Mouse (Mus musculus) limb, embryonic 13.5 days (tissue): Measurements from ENCODE around the gene Trim62. TPM values are rescaled to one million over a fixed set of nuclear protein-coding genes. Genes with fewer than 3 reads are reported as not detected.
A peak's percentile ranks its signal among the peaks of the same experiment; 100 is the strongest.

ENCODE experiments used
- ATAC-seq: fragments of 200-750 bp; cut with Nextera tagmentation; 2 replicates; pipeline ENCODE4 v1.8.0; 2017; ENCODE audit warnings: low read depth, moderate number of reproducible peaks, moderate TSS enrichment; ENCODE audit not compliant: low FRiP score
- H3K27ac ChIP-seq: fragments of 300-500 bp; sonication (generic); 2 replicates; pipeline ENCODE4 v1.5.1; 2015; ENCODE audit warnings: inconsistent platforms, mild to moderate bottlenecking, moderate library complexity
- H3K27me3 ChIP-seq: fragments of 300-500 bp; sonication (generic); 2 replicates; pipeline ENCODE4 v1.6.1; 2015; ENCODE audit warnings: mild to moderate bottlenecking, inconsistent platforms
- H3K36me3 ChIP-seq: fragments of 300-500 bp; sonication (generic); 2 replicates; pipeline ENCODE4 v1.6.1; 2015; ENCODE audit warnings: inconsistent platforms, mild to moderate bottlenecking, moderate library complexity
- H3K4me1 ChIP-seq: fragments of 300-500 bp; sonication (generic); 2 replicates; pipeline ENCODE4 v1.6.1; 2015; ENCODE audit warnings: inconsistent platforms
- H3K4me2 ChIP-seq: fragments of 300-500 bp; sonication (generic); replicated peaks from 2 replicates; pipeline ENCODE4 v1.6.1; 2015; ENCODE audit warnings: inconsistent platforms, mild to moderate bottlenecking, moderate library complexity
- H3K4me3 ChIP-seq: fragments of 300-500 bp; sonication (generic); 2 replicates; pipeline ENCODE4 v1.5.1; 2015; ENCODE audit warnings: moderate library complexity, mild to moderate bottlenecking, inconsistent platforms
- H3K9ac ChIP-seq: fragments of 300-500 bp; sonication (generic); 2 replicates; pipeline ENCODE4 v1.6.1; 2015; ENCODE audit warnings: mild to moderate bottlenecking, inconsistent platforms
- H3K9me3 ChIP-seq: fragments of 300-500 bp; sonication (generic); 2 replicates; pipeline ENCODE4 v1.6.1; 2016; ENCODE audit warnings: inconsistent platforms
- WGBS: fragments of 180-500 bp; shearing (Covaris S2); methylation state at CpG from one replicate; pipeline ENCODE4 v1.1.7; 2015; 5-methylcytosine and 5-hydroxymethylcytosine counted together
- polyA plus RNA-seq: library from polyadenylated mRNA; unstranded; fragments of >200 nt; fragmentation: Nextera tagmentation; extraction: Ambion mirVana; gene quantifications from 2 replicates; pipeline ENCODE4 v1.2.1, GENCODE M21; 2015

Trim62 gene
- polyA plus RNA-seq, 1 experiment from 2014 or later: 6.7 TPM

GRCm38 (mm10) chr4:128917756-128918155, 34.4 kb downstream of the Trim62 start:
- ATAC-seq: no peak
- no peak overlapping the region for H3K4me2 ChIP-seq
- H3K9ac ChIP-seq: no peak overlapping the region
- H3K27me3 ChIP-seq: no peaks in the 10 kb centered on the region
- no peak overlapping the region for H3K4me3 ChIP-seq
- no peaks in the 10 kb centered on the region for H3K9me3 ChIP-seq
- no peaks in the 10 kb centered on the region for H3K36me3 ChIP-seq
- WGBS: 85% methylated on average over 6 of the region's 6 CpGs
- H3K27ac ChIP-seq: no peak overlapping the region
- peaks cover 8% of the 10 kb centered on the region for H3K4me1 ChIP-seq

GRCm38 (mm10) chr4:128918187-128918586, 34.8 kb downstream of the Trim62 start:
- no peak for ATAC-seq
- Histone ChIP-seq H3K4me2 (no peak overlapping the region), H3K4me3 (no peak overlapping the region), H3K9ac (no peak overlapping the region), H3K27me3 (no peaks in the 10 kb centered on the region), H3K27ac (no peak overlapping the region), H3K9me3 (no peaks in the 10 kb centered on the region), H3K36me3 (no peaks in the 10 kb centered on the region), H3K4me1 (peaks cover 8% of the 10 kb centered on the region)
- whole genome bisulfite sequencing: 55% methylated on average over 3 of the region's 3 CpGs

GRCm38 (mm10) chr4:128919106-128919505, 35.7 kb downstream of the Trim62 start:
- no peak overlapping the region for H3K4me3 ChIP-seq
- ATAC-seq: no peak
- no peak overlapping the region for H3K4me2 ChIP-seq
- H3K9ac ChIP-seq: no peak overlapping the region
- H3K9me3 ChIP-seq: no peaks in the 10 kb centered on the region
- no peaks in the 10 kb centered on the region for H3K36me3 ChIP-seq
- peaks cover 8% of the 10 kb centered on the region for H3K4me1 ChIP-seq
- no peak overlapping the region for H3K27ac ChIP-seq
- WGBS: 29% methylated on average over 10 of the region's 10 CpGs
- H3K27me3 ChIP-seq: peaks cover 7% of the 10 kb centered on the region; the same call in 1 of the 2 replicates

- H3K4me1 ChIP-seq: peaks cover 4% of the 10 kb centered on the region
- no peak overlapping the region for H3K4me2 ChIP-seq
- peaks cover 7% of the 10 kb centered on the region; the same call in 1 of the 2 replicates for H3K27me3 ChIP-seq
- H3K4me3 ChIP-seq: no peak overlapping the region
- 89% methylated on average over 3 of the region's 3 CpGs for WGBS
- H3K36me3 ChIP-seq: no peaks in the 10 kb centered on the region
- no peak overlapping the region for H3K27ac ChIP-seq
- no peak for ATAC-seq
- no peak overlapping the region for H3K9ac ChIP-seq
- H3K9me3 ChIP-seq: no peaks in the 10 kb centered on the region
Measured at GRCm38 (mm10) chr4:128923603-128924002, 40.2 kb downstream of the Trim62 start.

GRCm38 (mm10) chr4:128924841-128925606, 41.6 kb downstream of the Trim62 start:
- no peaks in the 10 kb centered on the region for H3K36me3 ChIP-seq
- 15% methylated on average over 36 of the region's 36 CpGs for WGBS

GRCm38 (mm10) chr4:128932783-128933182, 49.4 kb downstream of the Trim62 start:
- no peaks in the 10 kb centered on the region; the same call in 1 of the 2 replicates for H3K36me3 ChIP-seq
- ATAC-seq: no peak
- no peak overlapping the region for H3K4me2 ChIP-seq
- H3K9me3 ChIP-seq: no peaks in the 10 kb centered on the region
- no peak overlapping the region for H3K27ac ChIP-seq
- no peak overlapping the region for H3K9ac ChIP-seq
- H3K27me3 ChIP-seq: no peaks in the 10 kb centered on the region
- H3K4me3 ChIP-seq: no peak overlapping the region
- H3K4me1 ChIP-seq: no peaks in the 10 kb centered on the region
- WGBS: 63% methylated on average over 7 of the region's 7 CpGs

More at GRCm38 (mm10) chr4:128924841-128925606, 41.6 kb downstream of the Trim62 start:
- Histone ChIP-seq H3K4me1 (peaks cover 4% of the 10 kb centered on the region), H3K9ac (peak overlapping the region; percentile 62), H3K4me3 (peak overlapping the region; percentile 42), H3K9me3 (no peaks in the 10 kb centered on the region), H3K4me2 (peak overlapping the region; percentile 74), H3K27ac (no peak overlapping the region), H3K27me3 (peaks cover 7% of the 10 kb centered on the region; the same call in 1 of the 2 replicates)
- ATAC-seq: peak; percentile 86

GRCm38 (mm10) chr4:128935595-128935994, 52.2 kb downstream of the Trim62 start:
- Histone ChIP-seq H3K4me3 (no peak overlapping the region), H3K9me3 (no peaks in the 10 kb centered on the region), H3K27ac (no peak overlapping the region), H3K4me2 (no peak overlapping the region), H3K4me1 (no peaks in the 10 kb centered on the region), H3K27me3 (no peaks in the 10 kb centered on the region), H3K9ac (no peak overlapping the region), H3K36me3 (no peaks in the 10 kb centered on the region; the same call in 1 of the 2 replicates)
- no peak for ATAC-seq
- WGBS: 70% methylated on average over 5 of the region's 5 CpGs

- no peak overlapping the region for H3K4me3 ChIP-seq
Measured at GRCm38 (mm10) chr4:128942346-128942745, 59.0 kb downstream of the Trim62 start.

GRCm38 (mm10) chr4:128946736-128947135, 63.4 kb downstream of the Trim62 start:
- H3K27ac ChIP-seq: no peak overlapping the region
- peaks cover 9% of the 10 kb centered on the region for H3K36me3 ChIP-seq
- no peak overlapping the region for H3K9ac ChIP-seq
- H3K4me3 ChIP-seq: no peak overlapping the region
- H3K27me3 ChIP-seq: no peaks in the 10 kb centered on the region
- H3K4me1 ChIP-seq: peaks cover 9% of the 10 kb centered on the region; the same call in 1 of the 2 replicates
- no peak for ATAC-seq
- H3K9me3 ChIP-seq: peaks cover 4% of the 10 kb centered on the region; the same call in 1 of the 2 replicates
- H3K4me2 ChIP-seq: no peak overlapping the region
- WGBS: 82% methylated on average over 9 of the region's 9 CpGs

More at GRCm38 (mm10) chr4:128942346-128942745, 59.0 kb downstream of the Trim62 start:
- Histone ChIP-seq H3K36me3 (peaks cover 9% of the 10 kb centered on the region), H3K4me1 (peaks cover 1% of the 10 kb centered on the region; the same call in 1 of the 2 replicates), H3K9ac (no peak overlapping the region), H3K4me2 (no peak overlapping the region), H3K27ac (no peak overlapping the region), H3K27me3 (no peaks in the 10 kb centered on the region), H3K9me3 (peaks cover 4% of the 10 kb centered on the region; the same call in 1 of the 2 replicates)
- ATAC-seq: no peak
- WGBS: 61% methylated on average over 3 of the region's 3 CpGs

- no peak overlapping the region for H3K9ac ChIP-seq
- 0 out of 2 replicates have a peak, but pooled peaks cover under 1% of the 10 kb centered on the region for H3K9me3 ChIP-seq
- no peaks in the 10 kb centered on the region for H3K27me3 ChIP-seq
- H3K36me3 ChIP-seq: peaks cover 6% of the 10 kb centered on the region
- 16% methylated on average over 18 of the region's 18 CpGs for WGBS
- no peak overlapping the region for H3K4me3 ChIP-seq
- ATAC-seq: no peak
- no peak overlapping the region for H3K27ac ChIP-seq
- peaks cover 9% of the 10 kb centered on the region; the same call in 1 of the 2 replicates for H3K4me1 ChIP-seq
- H3K4me2 ChIP-seq: peak overlapping the region; percentile 28; the same call in 1 of the 2 replicates
Measured at GRCm38 (mm10) chr4:128947326-128947933, 64.0 kb downstream of the Trim62 start.

- no peak overlapping the region for H3K27ac ChIP-seq
- H3K36me3 ChIP-seq: no peaks in the 10 kb centered on the region
Measured at GRCm38 (mm10) chr4:128948137-128948674, 64.8 kb downstream of the Trim62 start.

GRCm38 (mm10) chr4:128949470-128950005, 66.2 kb downstream of the Trim62 start:
- Histone ChIP-seq H3K4me2 (no peak overlapping the region), H3K9ac (no peak overlapping the region), H3K4me3 (no peak overlapping the region), H3K4me1 (peaks cover 9% of the 10 kb centered on the region; the same call in 1 of the 2 replicates), H3K27ac (no peak overlapping the region), H3K9me3 (no peaks in the 10 kb centered on the region), H3K36me3 (no peaks in the 10 kb centered on the region), H3K27me3 (no peaks in the 10 kb centered on the region)
- ATAC-seq: no peak
- WGBS: 37% methylated on average over 14 of the region's 15 CpGs

More at GRCm38 (mm10) chr4:128948137-128948674, 64.8 kb downstream of the Trim62 start:
- Histone ChIP-seq H3K4me2 (no peak overlapping the region), H3K9me3 (no peaks in the 10 kb centered on the region), H3K4me3 (no peak overlapping the region), H3K27me3 (no peaks in the 10 kb centered on the region), H3K9ac (no peak overlapping the region), H3K4me1 (peaks cover 9% of the 10 kb centered on the region; the same call in 1 of the 2 replicates)
- 30% methylated on average over 6 of the region's 6 CpGs for WGBS
- no peak for ATAC-seq
